Mouse (Mus musculus) heart, adult 18-20 months (tissue): Measurements from ENCODE around the gene Olfr229. TPM values are rescaled to one million over a fixed set of nuclear protein-coding genes. Genes with fewer than 3 reads are reported as not detected.
"Not testable (repeated sequence)": the region's sequence is repeated elsewhere in the genome, so short reads cannot be mapped to it uniquely, and the experiment has no call there.

Experiments used
- DNase-seq, 2 experiments: peaks; one replicate each; pipeline ENCODE4 v3.0.0; 2021 to 2022; ENCODE audit warnings: mixed read lengths in 1 of 2
- long read RNA-seq, 2 experiments: library from polyadenylated mRNA; stranded (forward); transcript quantifications; one replicate each; pipeline ENCODE4 v2.0.0; 2021
- total RNA-seq, 2 experiments: library from RNA; stranded (reverse); gene quantifications; 2 replicates each; pipeline ENCODE4 v1.2.3; 2021

The Olfr229 gene
- not detected for total RNA-seq
- long read RNA-seq, experiment 1 = 0 reads
- long read RNA-seq, experiment 2 = 0 reads

- no peak for DNase-seq
Measured at GRCm38 (mm10) chr9:39907036-39907435, at the start of gene Olfr229. Gene Olfr229, plus strand, starts transcription at chr9:39907336.

GRCm38 (mm10) chr9:39866122-39866521 is 41.0 kb upstream of the Olfr229 start, which contains the start of gene Olfr972:
Gene Olfr972, plus strand, starts transcription at chr9:39866422.
- no peak for DNase-seq

GRCm38 (mm10) chr9:39871986-39872385 is 35.1 kb upstream of the Olfr229 start:
- not testable (repeated sequence) for DNase-seq

GRCm38 (mm10) chr9:39877541-39878396 is 29.4 kb upstream of the Olfr229 start:
- not testable (repeated sequence) for DNase-seq

GRCm38 (mm10) chr9:39905106-39905505 is 2.0 kb upstream of the Olfr229 start:
- no peak for DNase-seq

GRCm38 (mm10) chr9:39909939-39910338 is 2.8 kb downstream of the Olfr229 start:
- DNase-seq = no peak

GRCm38 (mm10) chr9:39927975-39928836 is 21.1 kb downstream of the Olfr229 start:
- not testable (repeated sequence) for DNase-seq

GRCm38 (mm10) chr9:39928837-39929236 is 21.7 kb downstream of the Olfr229 start:
- DNase-seq = not testable (repeated sequence)

- DNase-seq = no peak
Measured at GRCm38 (mm10) chr9:39937201-39937600, 30.1 kb downstream of the Olfr229 start, which contains the start of gene Olfr974. Gene Olfr974, plus strand, starts transcription at chr9:39937501.

- DNase-seq = no peak
Measured at GRCm38 (mm10) chr9:39951946-39952345, 44.8 kb downstream of the Olfr229 start, which contains the start of gene Olfr975. Gene Olfr975, minus strand, starts transcription at chr9:39952046.

- not testable (repeated sequence) for DNase-seq
Measured at GRCm38 (mm10) chr9:39961033-39961432, 53.9 kb downstream of the Olfr229 start, which contains the start of gene Olfr976. Gene Olfr976, minus strand, starts transcription at chr9:39961133.

Other genes with a start within 250 kb of the Olfr229 start
- gene Olfr963, start 240.1 kb upstream of the Olfr229 start, total RNA-seq = not detected
- not detected for gene Olfr149, start 200.2 kb upstream of the Olfr229 start, total RNA-seq
- gene Olfr965, start 196.0 kb upstream of the Olfr229 start, total RNA-seq = not detected
- gene Olfr150, start 176.4 kb upstream of the Olfr229 start, total RNA-seq = not detected
- gene Olfr967, start 161.1 kb upstream of the Olfr229 start, total RNA-seq = not detected
- not detected for gene Olfr968, start 124.1 kb upstream of the Olfr229 start, total RNA-seq
- gene Olfr969, start 116.4 kb upstream of the Olfr229 start, total RNA-seq = not detected
- gene Olfr970, start 98.5 kb upstream of the Olfr229 start, total RNA-seq = not detected
- not detected for gene Olfr971, start 70.5 kb upstream of the Olfr229 start, total RNA-seq
- not detected for gene Olfr972, start 40.9 kb upstream of the Olfr229 start, total RNA-seq
- not detected for gene Olfr974, start 30.2 kb downstream of the Olfr229 start, total RNA-seq
- gene Olfr975, start 44.7 kb downstream of the Olfr229 start, total RNA-seq = not detected
- gene Olfr976, start 53.8 kb downstream of the Olfr229 start, total RNA-seq = not detected
- gene Olfr978, start 84.8 kb downstream of the Olfr229 start, total RNA-seq = not detected
- gene Olfr979, start 96.1 kb downstream of the Olfr229 start, total RNA-seq = not detected
- not detected for gene Olfr980, start 102.2 kb downstream of the Olfr229 start, total RNA-seq
- gene Olfr981, start 114.1 kb downstream of the Olfr229 start, total RNA-seq = not detected
- not detected for gene Olfr982, start 166.5 kb downstream of the Olfr229 start, total RNA-seq
- gene Olfr983, start 186.3 kb downstream of the Olfr229 start, total RNA-seq = not detected
- not detected for gene Olfr984, start 206.9 kb downstream of the Olfr229 start, total RNA-seq
- not detected for gene Olfr985, start 222.8 kb downstream of the Olfr229 start, total RNA-seq
- gene Tmem225, start 240.8 kb downstream of the Olfr229 start, total RNA-seq = not detected